Mouse (Mus musculus) fat pad, adult 2 months (tissue): ENCODE data around the gene Hcrtr1.

Experiments
- DNase-seq: peaks from one replicate; pipeline ENCODE4 v3.0.0-alpha.2; 2011; ENCODE audit warnings: low read depth, low spot score; ENCODE audit errors: extremely low read depth

The Hcrtr1 gene

GRCm38 (mm10) chr4:130139214-130139492 lies at the start of gene Hcrtr1:
Gene Hcrtr1 (minus strand): TSS chr4:130139359.
- DNase-seq = no peak

- DNase-seq = no peak
Measured at GRCm38 (mm10) chr4:130188806-130189297, 49.7 kb upstream of the Hcrtr1 start.

GRCm38 (mm10) chr4:130186891-130187290 lies 47.7 kb upstream of the Hcrtr1 start:
- DNase-seq = no peak

- no peak for DNase-seq
Measured at GRCm38 (mm10) chr4:130186450-130186849, 47.3 kb upstream of the Hcrtr1 start.

GRCm38 (mm10) chr4:130183879-130184278 lies 44.7 kb upstream of the Hcrtr1 start:
- DNase-seq = no peak

- no peak for DNase-seq
Measured at GRCm38 (mm10) chr4:130183023-130183422, 43.9 kb upstream of the Hcrtr1 start.

- DNase-seq = no peak
Measured at GRCm38 (mm10) chr4:130181886-130182285, 42.7 kb upstream of the Hcrtr1 start.

GRCm38 (mm10) chr4:130180909-130181602 lies 41.9 kb upstream of the Hcrtr1 start:
- no peak for DNase-seq

GRCm38 (mm10) chr4:130179876-130180275 lies 40.7 kb upstream of the Hcrtr1 start:
- no peak for DNase-seq

- peak; percentile 47 for DNase-seq
Measured at GRCm38 (mm10) chr4:130177536-130177935, 38.4 kb upstream of the Hcrtr1 start.

GRCm38 (mm10) chr4:130177087-130177486 lies 37.9 kb upstream of the Hcrtr1 start:
- DNase-seq = no peak

- no peak for DNase-seq
Measured at GRCm38 (mm10) chr4:130176156-130176720, 37.1 kb upstream of the Hcrtr1 start.

- DNase-seq = no peak
Measured at GRCm38 (mm10) chr4:130175072-130175711, 36.0 kb upstream of the Hcrtr1 start, which contains the start of gene Tinagl1. Gene Tinagl1 (minus strand): TSS chr4:130175122.

GRCm38 (mm10) chr4:130174335-130175031 lies 35.3 kb upstream of the Hcrtr1 start:
- DNase-seq = no peak

GRCm38 (mm10) chr4:130173911-130174311 lies 34.8 kb upstream of the Hcrtr1 start:
- DNase-seq = no peak

GRCm38 (mm10) chr4:130173060-130173822 lies 34.1 kb upstream of the Hcrtr1 start:
- no peak for DNase-seq

GRCm38 (mm10) chr4:130171951-130172765 lies 33.0 kb upstream of the Hcrtr1 start:
- no peak for DNase-seq

- DNase-seq = no peak
Measured at GRCm38 (mm10) chr4:130170362-130170761, 31.2 kb upstream of the Hcrtr1 start.

GRCm38 (mm10) chr4:130169411-130169971 lies 30.3 kb upstream of the Hcrtr1 start:
- DNase-seq = no peak
